29 mouse cellular contexts compared by ENCODE assay signal in genomic region chr12:103552506-103552905, GRCm38 (mm10). TPM values are rescaled to one million over a fixed set of nuclear protein-coding genes. Genes with fewer than 3 reads are reported as not detected.
A peak's percentile ranks its signal among the peaks of the same experiment; 100 is the strongest.
DNase-seq lines count a peak whose midpoint lies in the region; ATAC-seq and TF ChIP-seq lines count a peak whose summit lies in the region.
"Had no signal": no experiment of that assay in that cellular context is flagged by ENCODE, and none has a peak within 500 bp of the region (broad histone marks: within the 10 kb centered on the region; RNA-seq: fewer than 3 reads in every experiment).

No protein-coding gene starts in this region.

- 33% methylated on average over 2 of the region's 2 CpGs for WGBS in liver, adult 2 months
- 37% methylated on average over 2 of the region's 2 CpGs for WGBS in liver, postnatal 0 days (ENCODE audit: insufficient replicate concordance)
- 48% methylated on average over 2 of the region's 2 CpGs for WGBS in liver, embryonic 12.5 days (ENCODE audit: insufficient replicate concordance)
- WGBS in liver, embryonic 14.5 days (ENCODE audit: insufficient replicate concordance) = 40% methylated on average over 2 of the region's 2 CpGs

- no peak for TF ChIP-seq RAD21 in MEL (IDR thresholded peaks at IDR 0.05; ENCODE audit: low read depth, low read length)

- peak; percentile 18 for DNase-seq in liver, adult 2 months (ENCODE audit: extremely low read depth, low read depth, low spot score)
- no peak for DNase-seq in liver, postnatal 0 days
- DNase-seq in MEL (ENCODE audit: low read depth, low spot score) = peak; percentile 81
- DNase-seq in liver, embryonic 14.5 days (ENCODE audit: low read depth in 3 of 3, low spot score in 3 of 3) = peak in 1 of 3 experiments; percentile 14
- no peak for DNase-seq in cerebellum, postnatal 36 days
- DNase-seq in kidney, postnatal 10 days = no peak
- DNase-seq: adrenal gland, adult 8-10 months; adrenal gland, postnatal 14 days; adrenal gland, postnatal 36 days; B cell, adult 2 months; cerebellum, adult 11-12 months; cerebellum, adult 2 months; cerebellum, adult 9-10 months; cerebellum, postnatal 10 days; cerebellum, postnatal 25 days; embryo, embryonic 11 days had no signal

- no peak for TF ChIP-seq CTCF in liver, adult 2 months (IDR thresholded peaks at IDR 0.05; ENCODE audit: low read depth, low read length)
- TF ChIP-seq CTCF in liver, postnatal 0 days (IDR thresholded peaks at IDR 0.05; ENCODE audit: low read depth) = no peak
- TF ChIP-seq CTCF in MEL (IDR thresholded peaks at IDR 0.05 in 2 of 3, conservative IDR thresholded peaks at IDR 0.05 in 1 of 3; ENCODE audit: control insufficient read depth in 1 of 3, insufficient read depth in 1 of 3, low read depth in 2 of 3, low read length in 3 of 3, poor library complexity in 1 of 3, severe bottlenecking in 1 of 3) = no peak
- no peak for TF ChIP-seq CTCF in liver, embryonic 14.5 days (IDR thresholded peaks at IDR 0.05; ENCODE audit: low read depth)

- no peaks in the 10 kb centered on the region for H3K9me3 ChIP-seq in liver, postnatal 0 days (ENCODE audit: low read length)
- no peaks in the 10 kb centered on the region for H3K9me3 ChIP-seq in MEL (replicated peaks; ENCODE audit: insufficient read depth, low read length)
- H3K9me3 ChIP-seq in liver, embryonic 12.5 days (replicated peaks) = no peaks in the 10 kb centered on the region
- H3K9me3 ChIP-seq in liver, embryonic 14.5 days (ENCODE audit: control insufficient read depth, low read length) = no peaks in the 10 kb centered on the region
- H3K9me3 ChIP-seq: embryonic facial prominence, embryonic 13.5 days; embryonic facial prominence, embryonic 15.5 days; forebrain, embryonic 10.5 days; forebrain, embryonic 12.5 days had no signal

- no peak overlapping the region for H3K4me2 ChIP-seq in liver, postnatal 0 days (ENCODE audit: low read depth, low read length)
- no peak overlapping the region for H3K4me2 ChIP-seq in liver, embryonic 12.5 days
- no peak overlapping the region for H3K4me2 ChIP-seq in liver, embryonic 14.5 days (ENCODE audit: low read depth)
- H3K4me2 ChIP-seq: embryonic facial prominence, embryonic 13.5 days; embryonic facial prominence, embryonic 15.5 days; forebrain, embryonic 12.5 days had no signal

- TF ChIP-seq POLR2A in liver, adult 2 months (IDR thresholded peaks at IDR 0.05; ENCODE audit: extremely low read depth, insufficient read depth, low read length) = no peak
- no peak for TF ChIP-seq POLR2A in MEL (IDR thresholded peaks at IDR 0.05; ENCODE audit: control insufficient read depth in 1 of 2, insufficient read depth in 1 of 2, low read depth in 1 of 2, low read length in 2 of 2, poor library complexity in 1 of 2)

- ATAC-seq in liver, postnatal 0 days = no peak
- ATAC-seq in liver, embryonic 12.5 days = peak; percentile 40; the same call in 1 of the 2 replicates
- peak; percentile 47; the same call in 1 of the 2 replicates for ATAC-seq in liver, embryonic 14.5 days (ENCODE audit: insufficient read depth)
- no peak for ATAC-seq in inflammation-experienced regulatory T-cells, adult 6 months
- ATAC-seq: CD4-positive, CD25-positive, alpha-beta regulatory T cell, adult 4 months; forebrain, embryonic 14.5 days; forebrain, embryonic 16.5 days; Patski had no signal

- H3K36me3 ChIP-seq in liver, adult 2 months (ENCODE audit: control insufficient read depth, insufficient read depth, low read length) = no peaks in the 10 kb centered on the region
- H3K36me3 ChIP-seq in liver, postnatal 0 days (replicated peaks; ENCODE audit: insufficient read depth, low read length) = no peaks in the 10 kb centered on the region
- H3K36me3 ChIP-seq in MEL (ENCODE audit: control insufficient read depth in 1 of 2, insufficient read depth in 2 of 2, low read length in 2 of 2) = peaks cover 0 to 5% of the 10 kb centered on the region in 2 experiments; a peak in 1 of 4 replicates
- no peaks in the 10 kb centered on the region for H3K36me3 ChIP-seq in liver, embryonic 12.5 days
- no peaks in the 10 kb centered on the region for H3K36me3 ChIP-seq in liver, embryonic 14.5 days (replicated peaks; ENCODE audit: control insufficient read depth, insufficient read depth, low read depth)
- H3K36me3 ChIP-seq: embryonic facial prominence, embryonic 13.5 days; embryonic facial prominence, embryonic 15.5 days; forebrain, embryonic 10.5 days; forebrain, embryonic 12.5 days; G1E had no signal

- no peaks in the 10 kb centered on the region for H3K27me3 ChIP-seq in liver, adult 2 months (ENCODE audit: control insufficient read depth, insufficient read depth, low read length)
- H3K27me3 ChIP-seq in liver, postnatal 0 days (ENCODE audit: insufficient read depth, low read length) = no peaks in the 10 kb centered on the region
- H3K27me3 ChIP-seq in MEL (ENCODE audit: control insufficient read depth in 1 of 2, insufficient read depth in 2 of 2, low read length in 2 of 2) = no peaks in the 10 kb centered on the region
- no peaks in the 10 kb centered on the region for H3K27me3 ChIP-seq in liver, embryonic 12.5 days (replicated peaks)
- no peaks in the 10 kb centered on the region for H3K27me3 ChIP-seq in liver, embryonic 14.5 days (ENCODE audit: control insufficient read depth, insufficient read depth, low read length)
- H3K27me3 ChIP-seq: CH12.LX; embryonic facial prominence, embryonic 13.5 days; embryonic facial prominence, embryonic 15.5 days; forebrain, embryonic 12.5 days; Patski had no signal

- no peak overlapping the region for H3K9ac ChIP-seq in liver, adult 2 months (ENCODE audit: low read depth, low read length)
- no peak overlapping the region for H3K9ac ChIP-seq in liver, postnatal 0 days (replicated peaks)
- no peak overlapping the region for H3K9ac ChIP-seq in MEL (ENCODE audit: control insufficient read depth, low read depth, low read length, poor library complexity, severe bottlenecking)
- no peak overlapping the region for H3K9ac ChIP-seq in liver, embryonic 12.5 days
- no peak overlapping the region for H3K9ac ChIP-seq in liver, embryonic 14.5 days (replicated peaks)
- H3K9ac ChIP-seq: embryonic facial prominence, embryonic 13.5 days; embryonic facial prominence, embryonic 15.5 days; forebrain, embryonic 12.5 days had no signal

- no peak overlapping the region for H3K4me3 ChIP-seq in liver, adult 2 months (ENCODE audit: insufficient read depth, low read depth, low read length)
- H3K4me3 ChIP-seq in liver, postnatal 0 days (ENCODE audit: low read depth, low read length) = no peak overlapping the region
- no peak overlapping the region for H3K4me3 ChIP-seq in MEL (ENCODE audit: control insufficient read depth in 1 of 2, insufficient read depth in 1 of 2, low read depth in 2 of 2, low read length in 2 of 2)
- H3K4me3 ChIP-seq in liver, embryonic 12.5 days = no peak overlapping the region
- H3K4me3 ChIP-seq in liver, embryonic 14.5 days (ENCODE audit: insufficient read depth in 1 of 2, low read depth in 2 of 2, low read length in 2 of 2) = no peak overlapping the region
- H3K4me3 ChIP-seq: embryonic facial prominence, embryonic 13.5 days; embryonic facial prominence, embryonic 15.5 days; erythroblast, embryonic 14.5 days; forebrain, embryonic 10.5 days; forebrain, embryonic 12.5 days had no signal

- H3K27ac ChIP-seq in liver, adult 2 months (replicated peaks; ENCODE audit: insufficient read depth, low read depth, low read length) = no peak overlapping the region
- no peak overlapping the region for H3K27ac ChIP-seq in liver, postnatal 0 days (ENCODE audit: low read depth)
- no peak overlapping the region for H3K27ac ChIP-seq in MEL (ENCODE audit: control insufficient read depth, low read depth, low read length)
- no peak overlapping the region for H3K27ac ChIP-seq in liver, embryonic 12.5 days
- H3K27ac ChIP-seq in liver, embryonic 14.5 days = no peak overlapping the region
- H3K27ac ChIP-seq: embryonic facial prominence, embryonic 13.5 days; embryonic facial prominence, embryonic 15.5 days; forebrain, embryonic 10.5 days; forebrain, embryonic 12.5 days had no signal

- H3K79me2 ChIP-seq in liver, adult 2 months (ENCODE audit: control insufficient read depth, insufficient read depth, low read length) = no peaks in the 10 kb centered on the region
- H3K79me2 ChIP-seq in MEL (ENCODE audit: control insufficient read depth, insufficient read depth, low read length, poor library complexity) = no peaks in the 10 kb centered on the region

- no peak for TF ChIP-seq EP300 in liver, postnatal 0 days (IDR thresholded peaks at IDR 0.05; ENCODE audit: low read depth)
- peak in 1 of 2 experiments; percentile 34; a peak in 1 of 4 replicates for TF ChIP-seq EP300 in MEL (IDR thresholded peaks at IDR 0.05; ENCODE audit: low read depth in 1 of 2, low read length in 2 of 2)
- no peak for TF ChIP-seq EP300 in liver, embryonic 14.5 days (IDR thresholded peaks at IDR 0.05; ENCODE audit: low read depth)

- H3K4me1 ChIP-seq in liver, adult 2 months (ENCODE audit: control insufficient read depth, insufficient read depth, low read length) = peaks cover 18% of the 10 kb centered on the region
- H3K4me1 ChIP-seq in liver, postnatal 0 days (ENCODE audit: insufficient read depth) = peaks cover 5% of the 10 kb centered on the region
- peaks cover 0 to 6% of the 10 kb centered on the region in 2 experiments; a peak in 1 of 4 replicates for H3K4me1 ChIP-seq in MEL (ENCODE audit: control insufficient read depth in 1 of 2, insufficient read depth in 2 of 2, low read length in 2 of 2)
- H3K4me1 ChIP-seq in liver, embryonic 12.5 days = no peaks in the 10 kb centered on the region
- H3K4me1 ChIP-seq in liver, embryonic 14.5 days (replicated peaks; ENCODE audit: control insufficient read depth in 2 of 2, insufficient read depth in 2 of 2, low read length in 1 of 2) = peaks cover 0 to 9% of the 10 kb centered on the region in 2 experiments; a peak in 2 of 4 replicates
- H3K4me1 ChIP-seq: embryonic facial prominence, embryonic 13.5 days; embryonic facial prominence, embryonic 15.5 days; forebrain, embryonic 12.5 days had no signal

TF ChIP-seq in MEL, 35 proteins besides CTCF, POLR2A, EP300 and RAD21 (continues in another document):
- TF ChIP-seq ELF1 (IDR thresholded peaks at IDR 0.05; ENCODE audit: low read depth, low read length) = no peak
- TF ChIP-seq MYC (IDR thresholded peaks at IDR 0.05; ENCODE audit: low read depth, low read length) = no peak
- TF ChIP-seq HCFC1 (IDR thresholded peaks at IDR 0.05; ENCODE audit: low read depth, low read length) = 0 out of 2 replicates have a peak, but pooled peaks have one; percentile 28

RNA-seq across cellular contexts. Expression of gene Ppp4r4, which starts 20.4 kb away (rescaled TPM):
- 5.8 and 6.5 TPM in 2 replicates for total RNA-seq in liver, adult 2 months (2014; rRNA removed)
- 1.3 and 1.8 TPM in 2 replicates for polyA plus RNA-seq in liver, adult 2 months (2012; rRNA removed)
- 1.0 and 1.1 TPM in 2 replicates for polyA plus RNA-seq in liver, postnatal 0 days (2015; fragmentation: Nextera tagmentation; extraction: Ambion mirVana)
- 1.0 and 1.3 TPM in 2 replicates for total RNA-seq in MEL (2012; rRNA removed)
- polyA plus RNA-seq in MEL (2012; ENCODE audit: insufficient read depth in 1 of 2, insufficient read length in 2 of 2, low read depth in 1 of 2, low replicate concordance in 2 of 2, missing spikeins in 1 of 2) = 1 to 10 TPM in 1 of 2 experiments, not detected in 1; 3.0 TPM
- polyA plus RNA-seq in liver, embryonic 12.5 days (2016; fragmentation: Nextera tagmentation; extraction: Ambion mirVana) = 1.8 and 2.3 TPM in 2 replicates
- polyA plus RNA-seq in liver, embryonic 14.5 days (2012; rRNA removed) = 0.82 and 0.94 TPM in 2 replicates
- polyA plus RNA-seq in liver, embryonic 14.5 days (2014; fragmentation: Nextera tagmentation; extraction: Ambion mirVana) = 0.79 and 1.3 TPM in 2 replicates
- under 1 TPM in 1 of 3 experiments, not detected in 2; 0.28 TPM for polyA plus RNA-seq in inflammation-experienced regulatory T-cells, adult 6 months (2017; shearing (Covaris generic))
- polyA plus RNA-seq: erythroblast, embryonic 14.5 days; G1E had no signal

Comparison
In these comparisons a context has a peak if more than half of its experiments do, and no peak if none do; other contexts are left out.
1. DNase-seq: peak in liver, adult 2 months (single experiment) and MEL (single experiment); none in liver, postnatal 0 days (single experiment), cerebellum, postnatal 36 days (0 of 2) and kidney, postnatal 10 days (single experiment).
2. ATAC-seq: peak in liver, embryonic 12.5 days (single experiment) and liver, embryonic 14.5 days (single experiment); none in liver, postnatal 0 days (single experiment) and inflammation-experienced regulatory T-cells, adult 6 months (single experiment).